9 mouse cellular contexts compared by ENCODE assay signal in the genomic region with DNA sequence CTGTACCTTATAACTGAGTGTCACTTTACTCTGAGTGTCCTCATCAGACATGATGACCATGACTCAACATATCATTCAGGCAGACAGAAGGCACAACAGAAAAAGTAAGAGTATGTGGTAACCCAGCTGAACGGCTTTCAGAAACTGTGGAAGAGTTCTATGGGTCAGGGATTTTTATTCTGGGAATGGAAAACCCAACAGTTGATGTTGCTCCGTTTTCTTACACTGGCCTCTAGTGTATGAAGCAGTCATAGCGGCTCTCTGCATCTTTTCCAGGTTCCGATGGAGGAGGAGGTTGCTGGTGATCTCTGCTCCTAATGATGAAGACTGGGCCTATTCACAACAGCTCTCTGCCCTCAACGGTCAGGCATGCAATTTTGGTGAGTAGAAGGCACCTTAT. TPM values are rescaled to one million over a fixed set of nuclear protein-coding genes. Genes with fewer than 3 reads are reported as not detected.
DNase-seq lines count a peak whose midpoint lies in the region; ATAC-seq and TF ChIP-seq lines count a peak whose summit lies in the region.
"Had no signal": no experiment of that assay in that cellular context is flagged by ENCODE, and none has a peak within 500 bp of the region (broad histone marks: within the 10 kb centered on the region; RNA-seq: fewer than 3 reads in every experiment).

No protein-coding gene starts in this region.

- no peaks in the 10 kb centered on the region for H3K27me3 ChIP-seq in intestine, postnatal 0 days (replicated peaks; ENCODE audit: control insufficient read depth, insufficient read depth, low read length)
- no peaks in the 10 kb centered on the region for H3K27me3 ChIP-seq in intestine, embryonic 15.5 days (replicated peaks)
- H3K27me3 ChIP-seq in midbrain, embryonic 14.5 days (ENCODE audit: control insufficient read depth, insufficient read depth, low read length): no peaks in the 10 kb centered on the region
- no peaks in the 10 kb centered on the region for H3K27me3 ChIP-seq in midbrain, embryonic 16.5 days (ENCODE audit: control insufficient read depth, insufficient read depth, low read depth, low read length)
- H3K27me3 ChIP-seq: neural tube, embryonic 13.5 days had no signal

- WGBS in intestine, postnatal 0 days: 71% methylated on average over 5 of the region's 5 CpGs
- 73% methylated on average over 5 of the region's 5 CpGs for WGBS in intestine, embryonic 15.5 days
- 71% methylated on average over 5 of the region's 5 CpGs for WGBS in midbrain, embryonic 14.5 days
- 72% methylated on average over 5 of the region's 5 CpGs for WGBS in midbrain, embryonic 16.5 days

- no peak overlapping the region for H3K4me2 ChIP-seq in intestine, postnatal 0 days (replicated peaks; ENCODE audit: low read depth)
- no peak overlapping the region for H3K4me2 ChIP-seq in intestine, embryonic 15.5 days (replicated peaks)
- no peak overlapping the region for H3K4me2 ChIP-seq in midbrain, embryonic 14.5 days (ENCODE audit: low read length)
- no peak overlapping the region for H3K4me2 ChIP-seq in midbrain, embryonic 16.5 days (ENCODE audit: low read length)
- H3K4me2 ChIP-seq: neural tube, embryonic 13.5 days had no signal

- intact Hi-C loops in heart, postnatal 10 days (cut with DNase I): loop anchor here (1.0 kb wide), 1 partner anchor 354 kb away; no protein-coding TSS in a partner anchor

- no peaks in the 10 kb centered on the region for H3K4me1 ChIP-seq in intestine, postnatal 0 days (replicated peaks; ENCODE audit: control insufficient read depth, insufficient read depth, low read length)
- H3K4me1 ChIP-seq in intestine, embryonic 15.5 days (replicated peaks): 0 out of 2 replicates have a peak, but pooled peaks cover 8% of the 10 kb centered on the region
- H3K4me1 ChIP-seq in midbrain, embryonic 14.5 days (ENCODE audit: control insufficient read depth, insufficient read depth, low read length): no peaks in the 10 kb centered on the region
- H3K4me1 ChIP-seq in midbrain, embryonic 16.5 days (ENCODE audit: control insufficient read depth, insufficient read depth, low read length): no peaks in the 10 kb centered on the region

- H3K9ac ChIP-seq in intestine, postnatal 0 days (ENCODE audit: low read depth, low read length): no peak overlapping the region
- no peak overlapping the region for H3K9ac ChIP-seq in intestine, embryonic 15.5 days
- no peak overlapping the region for H3K9ac ChIP-seq in midbrain, embryonic 14.5 days (replicated peaks; ENCODE audit: low read length)
- H3K9ac ChIP-seq in midbrain, embryonic 16.5 days (ENCODE audit: low read depth, low read length): no peak overlapping the region
- H3K9ac ChIP-seq: neural tube, embryonic 13.5 days had no signal

- no peaks in the 10 kb centered on the region for H3K36me3 ChIP-seq in intestine, postnatal 0 days (ENCODE audit: control insufficient read depth, insufficient read depth)
- H3K36me3 ChIP-seq in intestine, embryonic 15.5 days: no peaks in the 10 kb centered on the region
- H3K36me3 ChIP-seq in midbrain, embryonic 14.5 days (ENCODE audit: control insufficient read depth, insufficient read depth, low read length): no peaks in the 10 kb centered on the region
- no peaks in the 10 kb centered on the region for H3K36me3 ChIP-seq in midbrain, embryonic 16.5 days (ENCODE audit: control insufficient read depth, insufficient read depth, low read length)
- H3K36me3 ChIP-seq: neural tube, embryonic 13.5 days had no signal

- no peak overlapping the region for H3K27ac ChIP-seq in intestine, postnatal 0 days (ENCODE audit: low read depth, low read length)
- H3K27ac ChIP-seq in intestine, embryonic 15.5 days: no peak overlapping the region
- H3K27ac ChIP-seq in midbrain, embryonic 14.5 days (replicated peaks; ENCODE audit: low read depth, low read length): no peak overlapping the region
- no peak overlapping the region for H3K27ac ChIP-seq in midbrain, embryonic 16.5 days (ENCODE audit: low read length)
- H3K27ac ChIP-seq: neural tube, embryonic 13.5 days had no signal

- no peak for ATAC-seq in intestine, postnatal 0 days
- ATAC-seq in intestine, embryonic 15.5 days: no peak
- ATAC-seq in midbrain, embryonic 14.5 days (ENCODE audit: low FRiP score, low TSS enrichment): no peak
- no peak for ATAC-seq in midbrain, embryonic 16.5 days

- no peak overlapping the region for H3K4me3 ChIP-seq in intestine, postnatal 0 days (ENCODE audit: low read depth, low read length)
- no peak overlapping the region for H3K4me3 ChIP-seq in intestine, embryonic 15.5 days (replicated peaks)
- H3K4me3 ChIP-seq in midbrain, embryonic 14.5 days (replicated peaks; ENCODE audit: low read depth, low read length): no peak overlapping the region
- no peak overlapping the region for H3K4me3 ChIP-seq in midbrain, embryonic 16.5 days (ENCODE audit: low read depth, low read length)
- H3K4me3 ChIP-seq: neural tube, embryonic 13.5 days had no signal

- H3K9me3 ChIP-seq in intestine, postnatal 0 days (ENCODE audit: control insufficient read depth): no peaks in the 10 kb centered on the region
- no peaks in the 10 kb centered on the region for H3K9me3 ChIP-seq in intestine, embryonic 15.5 days
- no peaks in the 10 kb centered on the region for H3K9me3 ChIP-seq in midbrain, embryonic 14.5 days (ENCODE audit: control insufficient read depth, low read length)
- no peaks in the 10 kb centered on the region for H3K9me3 ChIP-seq in midbrain, embryonic 16.5 days (replicated peaks; ENCODE audit: control insufficient read depth, low read length, poor library complexity, severe bottlenecking)
- H3K9me3 ChIP-seq: neural tube, embryonic 13.5 days had no signal

- DNase-seq in adrenal gland, postnatal 14 days: peak; percentile 31
- no peak for DNase-seq in adrenal gland, adult 8-10 months
- peak; percentile 8 for DNase-seq in midbrain, embryonic 14.5 days
- peak; percentile 48 to 60 for DNase-seq in heart, postnatal 10 days
- no peak for DNase-seq in thymus, postnatal 4 days

- TF ChIP-seq CTCF in intestine, postnatal 0 days (IDR thresholded peaks at IDR 0.05; ENCODE audit: low read depth): peak; percentile 62

RNA-seq across cellular contexts. Expression of a gene that starts 29.4 kb away (rescaled TPM):
- 46.9 and 47.7 TPM in 2 replicates for total RNA-seq in adrenal gland, postnatal 14 days (2021)
- total RNA-seq in adrenal gland, adult 8-10 months (2022): 100 to 1,000 TPM in 1 of 4 experiments, 10 to 100 TPM in 3; 27.8 to 133 (median 47.9) TPM
- polyA plus RNA-seq in intestine, postnatal 0 days (2015; fragmentation: Nextera tagmentation; extraction: Ambion mirVana): 37.2 and 37.7 TPM in 2 replicates
- polyA plus RNA-seq in intestine, embryonic 15.5 days (2015; fragmentation: Nextera tagmentation; extraction: Ambion mirVana): 71.8 and 81.4 TPM in 2 replicates
- 2.1 and 5.3 TPM in 2 replicates for polyA plus RNA-seq in midbrain, embryonic 14.5 days (2014; fragmentation: Nextera tagmentation; extraction: Ambion mirVana)
- polyA plus RNA-seq in midbrain, embryonic 16.5 days (2015; fragmentation: Nextera tagmentation; extraction: Ambion mirVana): 8.2 TPM in 2 replicates
- 100 to 1,000 TPM; 123 to 128 TPM for total RNA-seq in heart, postnatal 10 days (2021)

RNA-seq across cellular contexts. Expression of a gene that starts 35.9 kb away (rescaled TPM):
- 28.4 and 29.1 TPM in 2 replicates for total RNA-seq in adrenal gland, postnatal 14 days (2021)
- total RNA-seq in adrenal gland, adult 8-10 months (2022): 10 to 100 TPM; 37.1 to 41.3 (median 37.6) TPM
- polyA plus RNA-seq in intestine, postnatal 0 days (2015; fragmentation: Nextera tagmentation; extraction: Ambion mirVana): 19.9 and 20.4 TPM in 2 replicates
- 21.7 and 22.0 TPM in 2 replicates for polyA plus RNA-seq in intestine, embryonic 15.5 days (2015; fragmentation: Nextera tagmentation; extraction: Ambion mirVana)
- polyA plus RNA-seq in midbrain, embryonic 14.5 days (2014; fragmentation: Nextera tagmentation; extraction: Ambion mirVana): 24.0 and 29.8 TPM in 2 replicates
- polyA plus RNA-seq in midbrain, embryonic 16.5 days (2015; fragmentation: Nextera tagmentation; extraction: Ambion mirVana): 34.5 and 38.3 TPM in 2 replicates
- total RNA-seq in heart, postnatal 10 days (2021): 10 to 100 TPM; 11.7 to 14.7 TPM

RNA-seq across cellular contexts. Expression of a gene that starts 36.0 kb away (rescaled TPM):
- total RNA-seq in adrenal gland, postnatal 14 days (2021): 55.1 and 55.5 TPM in 2 replicates
- 10 to 100 TPM; 41.5 to 69.2 (median 50.8) TPM for total RNA-seq in adrenal gland, adult 8-10 months (2022)
- 45.8 and 49.5 TPM in 2 replicates for polyA plus RNA-seq in intestine, postnatal 0 days (2015; fragmentation: Nextera tagmentation; extraction: Ambion mirVana)
- 38.3 and 40.9 TPM in 2 replicates for polyA plus RNA-seq in intestine, embryonic 15.5 days (2015; fragmentation: Nextera tagmentation; extraction: Ambion mirVana)
- polyA plus RNA-seq in midbrain, embryonic 14.5 days (2014; fragmentation: Nextera tagmentation; extraction: Ambion mirVana): 44.6 and 46.6 TPM in 2 replicates
- polyA plus RNA-seq in midbrain, embryonic 16.5 days (2015; fragmentation: Nextera tagmentation; extraction: Ambion mirVana): 47.5 and 47.9 TPM in 2 replicates
- 10 to 100 TPM; 25.7 to 25.9 TPM for total RNA-seq in heart, postnatal 10 days (2021)

Comparison
In these comparisons a context has a peak if more than half of its experiments do, and no peak if none do; other contexts are left out.
1. DNase-seq: peak in adrenal gland, postnatal 14 days (single experiment), midbrain, embryonic 14.5 days (single experiment) and heart, postnatal 10 days (2 of 2); none in adrenal gland, adult 8-10 months (single experiment) and thymus, postnatal 4 days (single experiment).